Mouse (Mus musculus) adrenal gland, adult (tissue): ENCODE measurements around the gene Prdx3.

Source experiments
- DNase-seq, 2 experiments: peaks; one replicate each; pipeline ENCODE4 v3.0.0; 2022 to 2023; ENCODE audit warnings: low spot score in 1 of 2; ENCODE audit not compliant: inconsistent age in 2 of 2

Prdx3 gene

DNA sequence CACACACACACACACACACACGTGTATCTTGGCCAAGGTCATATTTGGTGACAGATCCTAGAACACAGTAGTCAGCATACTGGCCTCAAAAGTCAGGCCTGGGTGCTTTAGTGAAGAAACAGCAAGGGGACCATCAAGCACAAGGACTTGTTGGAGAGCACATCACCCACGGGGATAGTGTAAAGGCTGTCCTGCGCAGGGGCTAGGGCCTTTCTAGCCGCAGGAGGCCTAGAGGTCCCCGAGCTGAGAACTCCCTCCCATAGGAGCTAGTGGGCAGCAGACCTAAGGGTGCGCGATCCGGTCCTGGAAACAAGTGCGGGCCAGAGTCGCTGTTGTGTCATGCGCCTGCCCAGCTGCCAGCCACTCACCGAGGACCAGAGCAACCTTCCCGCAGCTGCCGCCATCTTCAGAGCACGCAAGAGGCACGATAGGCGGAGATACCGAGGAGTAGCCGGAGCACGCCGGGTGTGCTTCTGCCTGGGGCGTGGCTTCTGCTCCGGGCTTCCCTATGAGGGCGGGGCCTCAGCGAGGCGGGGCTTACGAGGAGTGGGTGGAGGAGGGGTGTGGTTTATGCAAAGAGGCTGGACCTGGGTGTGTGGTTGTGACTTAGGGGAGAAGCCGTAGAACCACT lies at the start of gene Prdx3:
Gene Prdx3 (minus strand): TSS at position 493 of the 631 bp plus-strand sequence.
- peak; percentile 98 to 99 for DNase-seq

DNA sequence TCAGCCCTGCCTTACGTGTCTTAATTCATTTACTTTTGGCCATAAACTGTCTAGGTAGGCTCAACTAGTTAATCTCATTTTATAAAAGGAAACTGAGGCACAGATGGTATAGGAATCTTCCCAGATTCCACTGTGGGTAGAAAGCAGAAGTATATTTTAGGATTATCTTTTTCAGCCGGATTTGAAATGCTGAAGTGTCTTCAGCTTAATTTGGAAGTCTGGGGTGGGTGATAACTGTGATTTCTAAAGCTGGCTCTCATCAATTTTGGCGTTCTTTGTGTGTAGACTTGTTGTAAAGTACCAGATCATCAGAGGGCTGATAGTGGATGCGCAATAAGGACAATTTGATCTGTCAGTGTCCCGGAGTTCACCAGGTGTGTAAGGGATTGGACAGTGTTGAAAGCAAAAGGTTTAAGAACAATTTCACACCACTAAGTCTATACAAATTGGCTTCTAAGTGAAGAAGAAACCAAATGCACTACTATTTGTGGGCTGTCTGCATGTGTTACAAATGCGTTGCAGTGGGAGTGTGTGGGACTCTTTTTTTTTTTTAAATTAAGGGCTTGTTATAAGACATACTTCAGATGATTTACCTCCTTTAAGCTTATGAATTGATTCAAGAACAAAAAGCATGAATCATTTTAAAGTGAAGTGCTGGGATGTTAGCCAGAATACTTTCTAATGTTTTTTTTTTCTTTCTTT lies 42.7 kb upstream of the Prdx3 start:
- DNase-seq = no peak

DNA sequence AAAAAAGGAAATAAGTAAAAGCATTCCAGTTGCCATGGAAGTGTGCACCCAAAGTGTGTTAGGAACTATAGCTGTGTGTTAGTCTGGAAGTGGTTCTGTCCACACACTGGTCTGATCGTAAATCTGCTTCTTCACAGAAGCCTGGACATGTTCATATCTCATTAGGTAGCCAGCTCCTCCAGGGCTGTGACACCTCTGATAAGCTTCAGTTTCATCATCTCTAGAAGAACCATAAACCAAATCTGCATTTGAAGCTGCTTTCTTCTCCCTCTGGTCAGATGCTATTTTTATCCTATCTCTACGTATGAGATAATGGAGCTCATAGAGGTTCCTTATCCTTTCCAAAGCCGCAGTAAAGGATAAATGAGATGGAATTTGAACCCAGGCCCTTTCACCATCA lies 41.5 kb upstream of the Prdx3 start:
- peak in 1 of 2 experiments; percentile 53 for DNase-seq

DNA sequence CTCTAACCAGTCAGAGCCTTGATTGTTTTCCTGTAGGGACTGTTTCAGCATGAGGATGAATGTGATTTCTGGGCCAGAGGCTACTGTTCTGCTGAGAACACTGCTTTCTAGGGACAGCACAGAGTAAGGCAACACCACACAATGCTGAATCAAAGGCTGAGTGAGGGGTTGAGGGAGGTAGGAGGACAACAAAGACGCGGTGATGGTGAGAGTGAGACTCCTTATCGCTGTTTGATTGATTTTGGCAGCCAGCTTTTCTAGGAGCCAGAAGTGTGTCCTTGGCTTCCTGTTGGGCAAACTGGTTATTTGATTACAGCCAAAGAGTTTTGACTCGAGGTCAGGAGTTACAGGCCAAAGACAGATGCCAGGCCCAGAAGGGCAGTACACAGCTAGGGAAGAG lies 40.9 kb upstream of the Prdx3 start:
- peak; percentile 46 to 90 for DNase-seq

DNA sequence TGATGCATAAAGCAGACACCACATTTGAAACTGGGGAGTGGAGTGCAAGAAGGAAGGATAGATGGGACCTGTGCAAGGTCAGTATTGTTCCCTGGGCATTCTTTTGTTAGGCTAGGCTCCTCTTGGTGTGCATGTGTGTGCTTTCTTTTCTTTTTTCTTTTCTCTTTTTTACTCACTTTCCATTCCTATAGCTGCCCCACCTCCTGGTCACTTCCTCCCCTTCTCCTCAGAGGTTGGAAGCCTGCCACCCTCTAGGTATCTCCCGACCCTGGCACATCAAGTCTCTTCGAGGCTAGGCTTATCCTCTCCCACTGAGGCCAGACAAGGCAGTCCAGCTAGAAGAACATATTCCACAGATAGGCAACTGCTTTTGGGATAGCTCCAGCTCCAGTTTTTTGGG lies 37.3 kb upstream of the Prdx3 start:
- no peak for DNase-seq

DNA sequence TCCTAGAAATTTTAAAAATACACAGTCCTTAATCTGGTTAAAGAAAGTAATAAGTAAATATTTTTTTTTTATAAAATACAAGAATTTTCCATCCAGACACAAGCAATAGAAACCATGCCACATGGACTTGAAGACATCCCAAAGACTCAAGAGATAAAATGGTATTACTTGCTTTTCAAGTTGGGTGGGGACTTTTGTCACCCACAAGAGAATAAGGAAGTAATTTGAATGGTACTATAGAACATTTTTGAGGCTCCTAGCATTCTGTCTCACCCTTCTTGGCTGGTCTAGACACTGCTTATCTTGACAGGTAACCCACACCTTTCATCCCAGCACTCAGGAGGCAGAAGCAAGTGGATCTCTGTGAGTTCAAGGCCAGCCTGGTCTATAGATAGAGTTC lies 35.9 kb upstream of the Prdx3 start:
- DNase-seq = no peak

DNA sequence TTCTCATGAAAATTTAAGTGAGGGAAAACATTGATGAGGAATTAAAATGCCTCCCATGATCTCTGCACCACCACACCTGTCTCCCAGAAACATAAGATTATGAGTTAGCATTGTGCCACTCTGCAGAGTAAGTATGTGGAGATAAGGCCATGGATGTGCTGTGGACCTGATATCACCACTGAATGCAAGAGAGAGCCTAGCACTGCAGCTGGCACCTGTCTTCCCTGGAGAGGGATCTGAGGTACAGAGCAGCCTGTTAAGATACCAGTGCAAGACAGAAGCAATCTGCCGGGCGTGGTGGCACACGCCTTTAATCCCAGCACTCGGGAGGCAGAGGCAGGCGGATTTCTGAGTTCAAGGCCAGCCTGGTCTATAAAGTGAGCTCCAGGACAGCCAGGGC lies 31.1 kb upstream of the Prdx3 start:
- DNase-seq = no peak

DNA sequence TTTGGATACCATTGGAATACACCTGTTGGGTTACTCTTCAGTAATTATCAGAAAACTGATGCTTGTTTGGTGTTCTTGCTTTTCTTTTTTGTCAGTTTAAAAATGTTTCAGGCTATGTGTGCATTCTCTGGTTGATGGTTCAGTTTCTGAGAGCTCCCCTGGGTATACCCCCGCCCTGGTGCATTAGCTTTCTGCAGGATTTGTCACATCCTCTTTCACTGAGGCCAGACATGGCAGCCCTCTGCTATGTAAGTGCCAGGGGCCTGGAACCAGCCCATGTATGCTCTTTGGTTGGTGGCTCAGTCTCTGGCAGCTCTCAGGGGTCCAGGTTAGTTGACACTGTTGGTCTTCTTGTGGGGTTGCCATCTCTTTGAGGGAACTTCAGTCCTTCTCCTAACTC lies 29.6 kb upstream of the Prdx3 start:
- DNase-seq = no peak

DNA sequence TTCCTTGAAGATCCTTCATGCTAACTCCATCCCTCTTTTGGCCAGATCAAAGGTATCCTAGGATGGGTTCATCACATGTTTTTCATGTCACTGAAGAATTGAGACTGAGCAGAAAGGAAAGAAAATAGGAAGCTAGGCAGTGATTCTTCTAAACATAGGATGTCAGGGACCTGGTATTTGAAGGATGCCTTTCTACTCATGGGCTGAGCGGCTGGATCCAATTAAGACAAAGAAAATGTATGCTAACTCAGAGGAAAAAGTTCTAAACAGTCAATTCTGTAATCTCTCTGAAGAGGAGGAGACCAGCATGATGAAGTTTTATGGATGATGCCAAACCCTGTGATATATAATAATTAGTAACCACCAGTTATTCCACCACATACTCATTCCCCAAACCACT lies 28.8 kb upstream of the Prdx3 start:
- no peak for DNase-seq

DNA sequence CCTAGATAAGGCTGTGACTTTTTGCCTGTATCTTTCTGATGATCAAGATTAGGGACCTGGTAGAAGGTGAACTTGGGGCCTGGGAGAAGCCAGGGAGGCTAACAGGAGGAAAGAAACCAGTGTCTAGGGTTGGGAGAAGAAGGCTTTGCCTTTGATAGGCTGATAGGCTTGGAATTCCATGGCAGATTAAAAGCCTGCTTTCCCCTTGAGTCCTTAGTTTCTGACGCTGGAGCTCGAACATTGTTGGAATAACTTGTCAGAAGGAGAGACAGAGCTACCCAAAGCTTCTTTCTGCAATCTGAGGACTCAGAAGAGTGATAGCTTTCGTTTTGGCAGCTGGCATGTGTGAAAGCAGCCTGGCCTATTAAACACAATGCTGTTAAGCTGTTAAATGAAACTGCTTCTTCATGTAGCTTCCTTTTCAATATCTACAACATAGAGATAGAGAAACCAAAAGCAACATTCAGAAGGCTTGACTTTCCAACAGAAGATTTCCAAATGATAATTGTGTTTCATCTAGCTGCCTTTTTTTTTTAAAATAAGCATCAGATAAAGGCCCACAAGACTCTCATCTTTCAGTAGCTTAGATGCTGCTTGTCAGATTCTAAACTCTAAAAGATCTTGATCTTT lies 21.0 kb upstream of the Prdx3 start:
- DNase-seq = peak in 1 of 2 experiments; percentile 48

DNA sequence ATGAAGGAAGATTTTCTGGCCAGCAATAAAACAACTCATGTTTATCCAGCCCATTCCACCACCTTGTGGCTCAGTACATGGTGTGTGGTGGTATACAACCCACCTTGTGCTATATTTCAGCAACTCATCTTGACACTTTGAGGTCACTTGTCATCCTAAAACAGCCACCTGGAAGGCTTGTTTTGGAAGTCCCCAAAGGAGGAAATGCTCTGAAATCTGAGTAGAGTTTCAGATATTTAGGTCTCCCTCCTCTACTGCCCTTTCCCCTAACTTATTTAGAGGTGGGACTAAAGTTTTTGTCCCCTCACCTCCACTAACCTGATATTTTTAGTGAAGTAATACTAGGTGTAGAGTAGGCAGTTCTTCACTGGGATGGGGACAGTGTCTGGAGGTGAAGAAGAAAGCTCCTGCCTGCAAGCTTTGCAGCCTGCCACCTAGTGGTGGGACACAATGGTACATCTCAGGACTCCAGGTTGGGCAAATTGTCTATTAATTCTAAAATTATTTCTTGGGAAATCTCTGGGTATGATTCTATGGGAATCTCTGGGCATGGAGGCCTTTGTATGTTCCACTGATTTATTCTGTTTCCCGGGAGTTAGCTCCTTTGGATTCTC lies 17.7 kb upstream of the Prdx3 start:
- peak; percentile 63 to 88 for DNase-seq

DNA sequence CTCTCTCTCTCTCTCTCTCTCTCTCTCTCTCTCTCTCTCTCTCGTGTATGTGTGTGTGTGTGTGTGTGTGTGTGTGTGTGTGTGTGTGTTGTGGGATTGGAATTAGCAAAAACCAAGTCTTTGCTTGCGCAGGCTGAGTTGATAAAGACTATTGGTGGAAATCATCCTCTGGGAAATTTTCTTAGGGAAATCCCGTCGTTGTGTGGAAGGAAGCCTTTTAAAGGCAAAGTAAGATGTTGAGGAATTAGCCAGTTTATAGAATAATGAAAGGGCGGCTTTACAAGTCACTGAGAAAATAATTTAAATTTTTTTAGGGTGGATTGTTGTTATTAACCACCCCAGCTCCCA lies 16.7 kb upstream of the Prdx3 start:
- peak in 1 of 2 experiments; percentile 48 for DNase-seq

DNA sequence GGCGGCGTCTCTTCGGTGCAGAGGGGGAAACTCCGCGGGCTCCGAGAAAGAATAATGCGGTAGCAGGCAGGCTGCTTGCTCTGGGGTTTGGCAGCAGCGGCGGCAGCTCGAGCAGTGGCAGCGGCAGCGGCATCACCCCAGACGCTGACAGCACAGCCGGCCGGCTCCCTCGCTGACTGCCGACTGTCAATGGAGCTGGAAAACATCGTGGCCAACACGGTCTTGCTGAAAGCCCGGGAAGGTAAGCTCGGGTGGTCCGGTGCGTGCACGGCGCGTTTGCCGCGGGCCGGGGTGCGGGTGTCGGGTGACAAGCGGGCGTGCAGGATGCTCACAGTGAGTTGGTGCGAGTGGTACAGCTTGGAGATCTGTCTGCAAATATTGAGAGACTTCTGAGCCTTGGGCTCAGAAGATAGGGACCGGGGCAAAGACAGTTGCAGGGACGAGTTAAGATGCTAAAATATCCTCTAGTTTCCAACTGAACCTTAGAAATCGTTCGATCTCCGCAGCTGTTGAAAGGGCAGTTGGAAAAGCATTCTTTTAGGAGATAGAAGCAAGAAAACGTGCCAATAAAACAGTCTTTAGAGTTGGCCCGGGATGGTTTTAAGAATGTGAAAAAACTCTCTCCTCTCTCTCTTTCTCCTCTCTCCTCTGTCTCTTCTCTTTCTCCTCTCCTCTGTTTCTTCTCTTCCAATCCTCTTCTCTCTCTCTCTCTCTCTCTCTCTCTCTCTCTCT lies 16.2 kb upstream of the Prdx3 start:
- DNase-seq = peak; percentile 74 to 89

DNA sequence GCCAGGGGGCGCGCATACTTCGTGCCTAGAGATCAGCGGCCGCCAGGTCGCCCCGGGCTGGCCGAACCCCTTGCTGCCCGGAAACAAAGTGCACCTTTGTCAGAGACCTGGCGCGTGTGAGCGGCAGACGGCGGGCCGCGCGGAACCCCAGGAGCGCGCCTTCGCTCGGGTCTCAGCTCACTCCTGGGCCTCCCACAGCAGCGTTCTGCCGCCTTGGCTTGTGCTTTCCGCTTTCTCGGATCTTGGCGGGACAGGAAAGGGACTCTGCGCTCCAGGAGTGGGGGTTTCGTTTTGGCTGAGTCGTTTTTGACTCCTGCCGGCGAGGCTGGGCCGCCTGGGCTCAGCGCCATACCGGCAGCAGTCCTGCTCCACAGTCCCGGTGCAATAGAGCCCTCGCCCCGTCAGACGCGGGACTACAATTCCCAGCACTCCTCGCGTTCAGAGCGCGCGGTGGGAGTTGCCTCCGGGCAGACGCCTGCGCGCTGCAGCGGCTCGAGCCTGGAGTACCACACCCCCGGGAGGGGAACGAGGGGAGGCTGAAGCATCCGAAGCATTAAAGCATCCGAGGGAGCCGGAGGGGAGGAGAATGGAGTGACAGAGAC lies 15.5 kb upstream of the Prdx3 start, which contains the start of gene Grk5:
Gene Grk5 (plus strand): TSS at position 36 of the 602 bp plus-strand sequence.
- peak; percentile 97 to 98 for DNase-seq

DNA sequence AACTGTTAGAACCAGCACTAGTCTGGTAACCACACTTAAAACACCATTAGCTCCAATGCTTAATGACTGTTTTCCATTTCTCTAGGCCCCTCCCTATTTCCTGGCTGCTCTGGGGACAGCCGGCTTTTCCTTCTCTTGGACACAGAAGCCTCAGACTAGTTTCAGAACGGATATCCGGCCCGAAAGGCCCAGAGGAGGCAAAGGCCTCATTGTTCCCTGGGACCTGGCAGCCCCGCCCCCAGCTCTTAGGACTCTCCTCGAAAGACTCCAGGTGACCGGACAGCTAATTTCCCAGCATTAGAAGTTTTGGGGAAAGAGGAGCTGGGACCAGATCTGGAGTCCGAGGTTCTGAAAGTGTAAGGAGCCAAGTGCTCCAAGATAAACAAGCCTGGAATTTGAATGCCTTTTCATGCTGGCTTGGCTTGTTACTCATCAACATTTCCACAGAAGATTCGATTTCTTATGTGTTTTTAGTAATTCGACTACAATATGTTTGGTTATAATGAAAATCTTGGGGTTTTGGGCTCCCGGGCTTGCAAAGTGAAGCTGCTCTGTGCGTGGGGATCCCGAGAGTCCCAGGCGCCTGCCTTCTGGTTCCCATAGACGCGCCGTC lies 14.9 kb upstream of the Prdx3 start:
- DNase-seq = peak; percentile 76 to 88

DNA sequence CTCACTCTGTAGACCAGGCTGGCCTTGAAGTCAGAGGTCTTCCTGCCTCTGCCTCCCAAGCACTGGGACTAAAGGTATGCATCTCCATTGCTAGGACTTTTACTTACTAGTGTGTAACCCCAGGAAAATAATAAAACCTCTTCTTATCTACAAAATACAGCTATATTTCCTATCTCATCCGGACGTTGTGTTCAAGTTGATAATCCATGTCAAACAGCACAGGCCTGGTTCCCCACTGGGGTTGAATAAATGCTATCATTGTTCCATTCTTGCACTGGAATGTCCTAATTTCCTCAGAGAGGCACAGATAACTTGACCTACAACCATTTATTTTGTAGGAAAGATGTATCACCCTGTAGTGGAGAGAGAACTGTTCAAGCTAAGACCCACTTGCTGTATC lies 13.3 kb upstream of the Prdx3 start:
- no peak for DNase-seq

DNA sequence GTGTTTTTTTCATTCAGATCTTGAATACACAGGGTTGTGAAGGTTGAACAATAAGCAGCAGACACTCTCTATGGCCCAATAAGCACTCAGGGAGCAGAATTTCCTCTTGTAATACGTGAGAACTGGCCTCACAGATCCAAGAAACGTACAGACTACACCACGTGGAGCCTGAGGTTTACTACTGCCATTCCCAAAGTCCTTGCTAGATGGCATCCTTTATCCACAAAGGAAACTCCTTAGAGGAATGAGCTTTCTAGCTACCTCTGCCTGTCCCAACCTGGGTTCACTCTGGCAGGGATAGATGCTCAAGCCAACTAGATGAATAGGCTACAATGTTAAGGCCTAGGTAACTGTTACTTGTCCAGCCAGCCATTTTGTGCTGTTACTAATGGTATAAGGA lies 8.8 kb upstream of the Prdx3 start:
- DNase-seq = peak; percentile 44 to 84

DNA sequence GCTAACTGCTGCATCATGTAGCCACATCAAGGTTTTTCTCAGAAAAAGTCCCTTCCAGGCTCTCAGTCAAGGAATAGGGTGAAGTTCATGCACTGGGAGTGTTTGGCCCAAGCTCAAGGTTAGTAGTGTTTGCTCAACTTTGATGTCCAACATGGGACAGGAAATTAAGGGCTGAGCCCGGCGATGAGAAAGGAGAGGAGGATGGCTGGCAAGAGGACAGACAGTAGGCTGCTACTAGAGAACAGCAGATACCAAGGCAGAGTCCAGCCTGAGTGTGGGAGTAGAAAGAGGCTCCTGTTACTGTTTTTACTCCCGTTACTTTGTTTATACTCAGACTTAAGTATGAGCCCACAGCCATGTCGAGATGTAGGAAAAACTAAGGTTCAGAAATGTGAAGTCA lies 855 bp downstream of the Prdx3 start:
- DNase-seq = peak; percentile 87 to 95

DNA sequence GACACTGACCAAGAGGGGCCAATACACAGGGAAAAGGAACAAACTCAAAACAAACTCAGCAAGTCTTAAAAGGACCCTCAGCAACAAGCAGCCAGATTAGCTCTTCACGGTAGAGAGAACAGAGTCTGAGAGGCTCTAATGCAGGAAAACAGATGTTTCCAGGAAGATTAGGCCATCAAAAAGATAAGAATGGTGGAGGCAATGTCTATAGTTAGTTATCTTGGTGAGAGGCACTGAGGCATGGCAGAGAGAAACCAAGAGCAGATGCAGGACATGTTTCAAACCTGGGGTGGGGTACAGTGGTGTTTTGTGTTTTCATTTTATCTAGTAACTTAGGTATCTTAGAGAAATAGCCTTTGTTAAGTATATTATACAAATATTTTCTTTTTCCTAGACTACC lies 2.1 kb downstream of the Prdx3 start:
- no peak for DNase-seq

DNA sequence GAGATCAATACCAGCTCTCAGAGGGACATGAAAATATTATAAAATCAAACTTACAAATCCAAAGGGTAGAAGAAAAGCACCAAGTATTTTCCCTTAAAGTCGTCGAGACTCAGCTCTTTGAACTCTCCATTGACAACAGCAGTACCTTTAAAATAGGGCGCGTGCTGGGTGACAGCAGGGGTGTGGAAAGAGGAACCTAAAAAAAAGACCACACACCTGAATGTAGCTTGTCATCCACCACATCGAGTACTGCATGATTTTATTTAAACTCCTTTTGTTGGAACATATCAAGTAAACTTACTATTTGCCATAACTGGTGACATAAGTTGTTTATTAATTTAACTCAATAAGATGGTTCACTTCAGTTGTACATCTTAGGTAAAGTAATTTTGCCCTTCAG lies 3.0 kb downstream of the Prdx3 start:
- peak in 1 of 2 experiments; percentile 23 for DNase-seq
